Mouse (Mus musculus): ENCODE data around the gene Phka1. TPM values are rescaled to one million over a fixed set of nuclear protein-coding genes. Genes with fewer than 3 reads are reported as not detected.

Phka1 gene
- polyA plus RNA-seq, 1 experiment from 2014 or later: 0.72 TPM

DNA sequence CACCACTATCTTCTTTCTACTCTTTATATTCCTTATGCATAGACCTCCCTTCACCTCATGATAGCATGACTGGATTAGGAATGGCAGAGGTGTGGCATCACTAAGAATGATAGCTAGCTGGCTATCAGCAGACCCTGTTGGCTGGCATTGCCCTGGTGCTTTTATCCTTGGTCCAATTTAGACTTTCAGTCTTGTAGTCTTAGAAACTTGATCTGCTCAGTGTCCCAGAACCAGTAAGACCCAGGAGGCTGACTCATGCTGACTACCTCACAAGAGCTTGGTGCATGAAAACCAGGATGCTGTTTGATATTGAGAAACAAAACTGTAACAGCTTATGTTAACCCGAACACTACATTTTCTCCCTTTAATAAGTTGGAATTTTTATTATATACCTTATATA is 1.6 kb upstream of the Phka1 start:
- DNase-seq (no peak), ATAC-seq (no peak)
- Histone ChIP-seq H3K9me3 (ENCODE audit: low read length) (no peaks in the 10 kb centered on the region), H3K4me1 (ENCODE audit: insufficient read depth) (no peaks in the 10 kb centered on the region), H3K27ac (ENCODE audit: low read depth) (no peak overlapping the region), H3K4me3 (ENCODE audit: low read depth, low read length) (no peak overlapping the region), H3K27me3 (ENCODE audit: insufficient read depth, low read length) (0 out of 2 replicates have a peak, but pooled peaks cover 5% of the 10 kb centered on the region), H3K36me3 (replicated peaks; ENCODE audit: insufficient read depth, low read length) (no peaks in the 10 kb centered on the region), H3K4me2 (ENCODE audit: low read depth, low read length) (no peak overlapping the region), H3K9ac (replicated peaks) (no peak overlapping the region)
- 89% methylated on average over 1 of the region's 1 CpGs for WGBS (ENCODE audit: insufficient replicate concordance)
- TF ChIP-seq EP300 (IDR thresholded peaks at IDR 0.05; ENCODE audit: low read depth): no peak
- TF ChIP-seq CTCF (IDR thresholded peaks at IDR 0.05; ENCODE audit: low read depth): no peak

DNA sequence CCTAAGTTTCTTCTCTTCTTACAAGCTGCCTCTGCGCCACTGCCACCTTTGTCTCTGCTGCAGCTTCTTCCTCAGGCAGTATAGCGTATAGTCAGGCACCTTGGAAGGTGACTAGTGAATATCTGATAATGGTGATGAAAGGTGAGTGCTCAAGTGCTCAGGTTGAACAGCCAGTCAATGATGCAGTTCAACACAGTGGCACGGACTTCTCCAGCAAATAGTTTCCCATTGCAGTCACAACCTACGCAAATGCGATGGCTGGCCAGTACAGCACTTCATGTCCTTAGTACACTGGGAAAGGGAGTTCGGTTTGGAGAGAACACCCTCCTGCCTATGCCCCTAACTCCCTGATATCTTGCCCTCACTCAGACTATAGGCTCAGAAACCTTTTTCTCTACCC is 1.1 kb upstream of the Phka1 start:
- H3K27ac ChIP-seq (ENCODE audit: low read depth): no peak overlapping the region
- 0 out of 2 replicates have a peak, but pooled peaks cover 5% of the 10 kb centered on the region for H3K27me3 ChIP-seq (ENCODE audit: insufficient read depth, low read length)
- 0 out of 2 replicates have a peak overlapping the region, but pooled peaks have one; percentile 55 for H3K4me3 ChIP-seq (ENCODE audit: low read depth, low read length)
- H3K36me3 ChIP-seq (replicated peaks; ENCODE audit: insufficient read depth, low read length): no peaks in the 10 kb centered on the region
- DNase-seq: no peak
- no peak overlapping the region for H3K9ac ChIP-seq (replicated peaks)
- H3K9me3 ChIP-seq (ENCODE audit: low read length): no peaks in the 10 kb centered on the region
- WGBS (ENCODE audit: insufficient replicate concordance): 47% methylated on average over 6 of the region's 6 CpGs
- peak overlapping the region; percentile 60 for H3K4me2 ChIP-seq (ENCODE audit: low read depth, low read length)
- no peak for ATAC-seq
- TF ChIP-seq CTCF (IDR thresholded peaks at IDR 0.05; ENCODE audit: low read depth) (no peak), EP300 (IDR thresholded peaks at IDR 0.05; ENCODE audit: low read depth) (no peak)
- no peaks in the 10 kb centered on the region for H3K4me1 ChIP-seq (ENCODE audit: insufficient read depth)

DNA sequence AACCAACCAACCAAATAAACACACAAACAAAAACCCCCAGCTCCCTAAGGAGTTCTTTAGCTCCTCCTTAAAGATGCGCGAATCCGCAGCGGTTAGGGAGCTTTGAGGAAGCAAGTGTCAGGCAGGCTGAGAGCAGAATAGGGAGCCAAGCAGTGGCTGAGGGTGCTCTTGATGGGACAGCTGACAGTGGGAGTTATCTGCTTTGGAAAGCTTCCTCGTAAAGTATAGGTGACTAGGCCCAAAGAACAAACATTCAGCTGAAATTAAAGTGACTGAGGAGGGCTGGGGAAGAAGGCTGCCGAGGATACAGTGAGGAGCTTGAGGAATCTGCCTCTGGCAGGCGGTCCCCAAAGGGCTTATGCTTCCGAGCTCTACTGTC is 516 bp upstream of the Phka1 start:
- TF ChIP-seq CTCF (IDR thresholded peaks at IDR 0.05; ENCODE audit: low read depth) (no peak), EP300 (IDR thresholded peaks at IDR 0.05; ENCODE audit: low read depth) (no peak)
- no peaks in the 10 kb centered on the region for H3K4me1 ChIP-seq (ENCODE audit: insufficient read depth)
- DNase-seq (no peak), ATAC-seq (peak; percentile 33; the same call in 1 of the 2 replicates)
- H3K36me3 ChIP-seq (replicated peaks; ENCODE audit: insufficient read depth, low read length): no peaks in the 10 kb centered on the region
- H3K9ac ChIP-seq (replicated peaks): peak overlapping the region; percentile 57
- H3K4me3 ChIP-seq (ENCODE audit: low read depth, low read length): peak overlapping the region; percentile 55
- 0 out of 2 replicates have a peak, but pooled peaks cover 5% of the 10 kb centered on the region for H3K27me3 ChIP-seq (ENCODE audit: insufficient read depth, low read length)
- H3K4me2 ChIP-seq (ENCODE audit: low read depth, low read length): peak overlapping the region; percentile 60
- H3K9me3 ChIP-seq (ENCODE audit: low read length): no peaks in the 10 kb centered on the region
- 23% methylated on average over 8 of the region's 8 CpGs for WGBS (ENCODE audit: insufficient replicate concordance)
- H3K27ac ChIP-seq (ENCODE audit: low read depth): 0 out of 2 replicates have a peak overlapping the region, but pooled peaks have one; percentile 22

DNA sequence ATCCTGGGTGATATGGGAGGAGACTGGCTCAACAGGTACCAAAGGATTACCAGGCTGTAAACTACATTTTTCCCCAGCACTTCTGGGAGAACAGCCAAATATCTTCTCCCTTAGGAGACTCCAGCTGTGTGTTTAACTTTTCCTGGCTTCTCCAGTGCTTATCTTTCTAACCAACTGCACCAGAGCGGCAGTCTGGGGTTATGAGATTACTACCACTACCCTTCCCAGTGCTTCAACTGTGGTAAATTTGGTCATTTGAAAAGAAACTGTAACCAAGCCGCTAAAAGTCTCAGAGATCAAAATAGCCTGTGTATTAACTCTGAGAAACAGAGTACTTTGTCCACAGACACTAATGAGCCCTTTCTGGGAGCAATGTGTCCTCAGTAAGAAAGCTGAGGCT is 42.8 kb downstream of the Phka1 start:
- H3K4me2 ChIP-seq (ENCODE audit: low read depth, low read length): no peak overlapping the region
- no peaks in the 10 kb centered on the region for H3K4me1 ChIP-seq (ENCODE audit: insufficient read depth)
- H3K4me3 ChIP-seq (ENCODE audit: low read depth, low read length): no peak overlapping the region
- no peak for TF ChIP-seq CTCF (IDR thresholded peaks at IDR 0.05; ENCODE audit: low read depth)
- TF ChIP-seq EP300 (IDR thresholded peaks at IDR 0.05; ENCODE audit: low read depth): no peak
- no peak for ATAC-seq
- no peak for DNase-seq
- H3K27me3 ChIP-seq (ENCODE audit: insufficient read depth, low read length): no peaks in the 10 kb centered on the region
- 63% methylated on average over 2 of the region's 2 CpGs for WGBS (ENCODE audit: insufficient replicate concordance)
- no peak overlapping the region for H3K27ac ChIP-seq (ENCODE audit: low read depth)
- no peaks in the 10 kb centered on the region for H3K9me3 ChIP-seq (ENCODE audit: low read length)
- H3K9ac ChIP-seq (replicated peaks): no peak overlapping the region
- H3K36me3 ChIP-seq (replicated peaks; ENCODE audit: insufficient read depth, low read length): no peaks in the 10 kb centered on the region

DNA sequence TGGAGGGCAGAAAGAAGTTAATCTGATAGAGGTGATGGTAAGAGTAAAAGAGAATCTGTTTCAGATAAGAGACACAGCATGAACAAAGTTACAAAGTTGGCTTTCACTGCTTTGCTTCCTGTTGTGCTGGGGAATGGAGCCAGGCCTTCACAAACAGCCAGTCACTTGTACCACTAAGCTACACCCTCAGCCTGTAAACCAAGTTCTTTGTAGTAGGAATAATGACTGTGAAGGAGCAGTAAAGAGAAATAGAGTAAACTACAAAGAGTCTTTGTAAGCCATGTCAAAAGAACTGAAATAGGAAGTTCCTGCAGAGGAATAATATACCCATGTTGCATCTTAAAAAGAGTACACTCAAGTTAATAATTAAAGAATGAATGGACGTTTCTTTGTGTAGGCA is 55.5 kb downstream of the Phka1 start:
- TF ChIP-seq EP300 (IDR thresholded peaks at IDR 0.05; ENCODE audit: low read depth): no peak
- TF ChIP-seq CTCF (IDR thresholded peaks at IDR 0.05; ENCODE audit: low read depth): no peak
- 53% methylated on average over 1 of the region's 1 CpGs for WGBS (ENCODE audit: insufficient replicate concordance)
- no peak overlapping the region for H3K4me2 ChIP-seq (ENCODE audit: low read depth, low read length)
- no peak overlapping the region for H3K4me3 ChIP-seq (ENCODE audit: low read depth, low read length)
- H3K27me3 ChIP-seq (ENCODE audit: insufficient read depth, low read length): peaks cover 3% of the 10 kb centered on the region; the same call in 1 of the 2 replicates
- no peak overlapping the region for H3K27ac ChIP-seq (ENCODE audit: low read depth)
- no peaks in the 10 kb centered on the region for H3K36me3 ChIP-seq (replicated peaks; ENCODE audit: insufficient read depth, low read length)
- no peak overlapping the region for H3K9ac ChIP-seq (replicated peaks)
- DNase-seq (no peak), ATAC-seq (no peak)
- no peaks in the 10 kb centered on the region for H3K9me3 ChIP-seq (ENCODE audit: low read length)
- H3K4me1 ChIP-seq (ENCODE audit: insufficient read depth): no peaks in the 10 kb centered on the region

DNA sequence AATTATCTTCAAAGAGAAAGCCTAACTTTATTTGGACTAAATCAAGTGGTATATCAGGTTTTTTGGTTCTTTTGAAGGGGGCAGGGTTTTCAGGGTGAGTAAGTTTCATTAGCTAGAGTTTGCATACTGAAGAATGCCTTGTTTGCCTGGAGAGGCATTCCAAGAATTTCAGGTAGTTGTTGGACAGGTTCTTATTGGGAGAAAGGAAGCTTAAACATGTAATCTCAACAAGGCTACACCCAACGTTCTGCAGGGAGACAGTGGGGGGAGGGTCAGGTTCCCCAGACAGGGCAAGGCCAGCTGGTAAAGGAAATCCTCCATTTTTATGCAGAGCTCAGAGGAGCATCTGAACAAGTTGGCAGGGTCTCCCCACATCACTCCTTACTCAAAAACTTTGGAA is 72.9 kb downstream of the Phka1 start:
- Histone ChIP-seq H3K9ac (replicated peaks) (no peak overlapping the region), H3K4me3 (ENCODE audit: low read depth, low read length) (no peak overlapping the region), H3K4me1 (ENCODE audit: insufficient read depth) (no peaks in the 10 kb centered on the region), H3K27ac (ENCODE audit: low read depth) (no peak overlapping the region), H3K36me3 (replicated peaks; ENCODE audit: insufficient read depth, low read length) (no peaks in the 10 kb centered on the region), H3K9me3 (ENCODE audit: low read length) (no peaks in the 10 kb centered on the region), H3K27me3 (ENCODE audit: insufficient read depth, low read length) (0 out of 2 replicates have a peak, but pooled peaks cover 3% of the 10 kb centered on the region), H3K4me2 (ENCODE audit: low read depth, low read length) (no peak overlapping the region)
- no peak for ATAC-seq
- no peak for DNase-seq
- 17% methylated on average over 1 of the region's 1 CpGs for WGBS (ENCODE audit: insufficient replicate concordance)
- TF ChIP-seq CTCF (IDR thresholded peaks at IDR 0.05; ENCODE audit: low read depth) (no peak), EP300 (IDR thresholded peaks at IDR 0.05; ENCODE audit: low read depth) (no peak)

DNA sequence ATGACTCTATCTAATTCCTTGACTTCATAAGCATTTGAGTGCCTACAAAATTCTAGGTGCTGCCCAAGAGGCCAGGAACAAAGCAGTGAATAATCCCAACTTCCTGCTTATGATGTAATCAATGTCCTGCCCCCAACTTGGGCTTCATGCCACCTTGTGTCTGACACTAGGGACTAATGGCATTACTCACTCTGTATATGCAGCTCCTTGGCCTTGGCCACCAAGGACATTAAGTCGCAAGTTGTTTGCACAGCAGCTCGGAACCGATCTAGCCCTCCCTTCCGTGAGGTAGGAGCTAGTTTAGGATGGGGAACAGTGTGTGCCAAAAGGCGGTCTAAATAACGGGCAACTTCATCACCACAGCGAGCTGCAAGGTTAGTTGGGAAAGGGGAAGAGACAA is 87.1 kb downstream of the Phka1 start:
- no peaks in the 10 kb centered on the region for H3K36me3 ChIP-seq (replicated peaks; ENCODE audit: insufficient read depth, low read length)
- no peak overlapping the region for H3K27ac ChIP-seq (ENCODE audit: low read depth)
- H3K4me1 ChIP-seq (ENCODE audit: insufficient read depth): no peaks in the 10 kb centered on the region
- H3K9me3 ChIP-seq (ENCODE audit: low read length): no peaks in the 10 kb centered on the region
- H3K27me3 ChIP-seq (ENCODE audit: insufficient read depth, low read length): no peaks in the 10 kb centered on the region
- WGBS (ENCODE audit: insufficient replicate concordance): 74% methylated on average over 7 of the region's 7 CpGs
- H3K4me3 ChIP-seq (ENCODE audit: low read depth, low read length): no peak overlapping the region
- DNase-seq (no peak), ATAC-seq (no peak)
- no peak overlapping the region for H3K9ac ChIP-seq (replicated peaks)
- no peak for TF ChIP-seq CTCF (IDR thresholded peaks at IDR 0.05; ENCODE audit: low read depth)
- no peak for TF ChIP-seq EP300 (IDR thresholded peaks at IDR 0.05; ENCODE audit: low read depth)
- H3K4me2 ChIP-seq (ENCODE audit: low read depth, low read length): no peak overlapping the region
